Mouse (Mus musculus) frontal cortex, postnatal 36 days (tissue): ENCODE measurements around the gene Sh3gl1.

Experiments used
- DNase-seq, 2 experiments: peaks; one replicate each; pipeline ENCODE4 v3.0.0; 2022; ENCODE audit warnings: low spot score in 2 of 2

Gene Sh3gl1

GRCm38 (mm10) chr17:56021161-56021910, 15.1 kb downstream of the Sh3gl1 start:
- peak; percentile 76 for DNase-seq

GRCm38 (mm10) chr17:56020400-56021084, 15.9 kb downstream of the Sh3gl1 start:
- no peak for DNase-seq

DNA sequence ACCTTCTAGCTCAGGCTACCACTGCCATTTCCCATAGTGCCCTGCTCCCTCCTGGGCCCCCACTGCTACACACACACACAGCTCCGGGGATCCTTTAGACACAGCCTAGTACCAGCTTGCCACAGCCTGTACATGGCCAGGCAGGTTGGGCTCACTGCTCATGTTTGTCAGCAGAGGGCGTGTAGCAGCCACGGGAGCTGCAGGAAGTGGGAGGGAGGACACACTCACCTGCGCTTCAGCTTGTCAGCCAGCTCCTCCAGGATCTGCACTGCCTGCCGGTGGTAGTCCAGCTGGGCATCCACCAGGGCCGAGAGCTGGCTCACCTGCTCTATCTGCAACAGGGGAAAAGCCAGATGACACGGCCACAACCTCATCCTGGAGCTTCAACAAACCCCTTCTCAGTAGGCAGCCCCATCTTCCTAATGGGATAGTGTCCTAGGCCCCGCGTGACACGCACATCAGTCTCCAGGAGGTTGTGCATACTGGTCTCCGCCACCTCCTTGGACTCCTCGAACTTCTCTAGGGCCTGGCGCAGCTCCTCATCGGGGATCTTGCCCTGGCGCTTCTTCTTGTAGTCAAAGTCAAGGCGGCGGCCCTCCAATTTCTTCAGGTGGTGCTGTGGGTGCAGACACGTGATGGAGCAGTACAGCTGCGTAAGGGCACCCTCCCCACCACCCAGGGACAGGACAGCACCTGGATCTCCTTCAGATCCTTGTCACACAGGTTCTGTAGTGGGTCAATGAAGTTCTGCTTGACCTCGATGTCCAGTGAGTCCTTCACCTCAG, 17.9 kb downstream of the Sh3gl1 start:
- peak; percentile 66 to 71 for DNase-seq

- DNase-seq: no peak
Measured at GRCm38 (mm10) chr17:56017848-56018247, 18.6 kb downstream of the Sh3gl1 start.

- no peak for DNase-seq
Measured at GRCm38 (mm10) chr17:56016793-56017785, 19.3 kb downstream of the Sh3gl1 start.

GRCm38 (mm10) chr17:56016382-56016781, 20.1 kb downstream of the Sh3gl1 start:
- no peak for DNase-seq

DNA sequence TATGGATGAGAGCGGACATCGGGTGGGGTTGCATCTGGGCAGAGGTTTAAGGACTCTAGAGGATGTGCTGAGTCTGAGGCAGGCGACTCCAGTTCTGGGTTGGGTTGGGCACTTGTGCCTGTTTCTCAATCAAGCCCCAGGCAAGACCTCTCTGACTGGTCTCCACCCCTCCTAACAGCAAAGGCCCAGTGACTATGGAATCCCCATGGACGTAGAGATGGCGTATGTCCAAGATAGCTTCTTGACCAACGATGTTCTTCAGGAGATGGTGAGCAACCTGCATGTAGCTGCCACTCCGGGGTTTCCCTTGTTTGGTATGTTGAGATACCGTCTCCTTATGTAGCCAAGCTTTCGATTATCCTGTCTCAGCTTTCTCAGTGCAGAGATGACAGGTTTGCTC, 21.1 kb downstream of the Sh3gl1 start:
- DNase-seq: no peak

GRCm38 (mm10) chr17:56011441-56011840, 25.0 kb downstream of the Sh3gl1 start:
- no peak for DNase-seq

- peak; percentile 72 to 79 for DNase-seq
Measured at GRCm38 (mm10) chr17:56010681-56011080, 25.8 kb downstream of the Sh3gl1 start.

- no peak for DNase-seq
Measured at GRCm38 (mm10) chr17:56010255-56010654, 26.2 kb downstream of the Sh3gl1 start.

DNA sequence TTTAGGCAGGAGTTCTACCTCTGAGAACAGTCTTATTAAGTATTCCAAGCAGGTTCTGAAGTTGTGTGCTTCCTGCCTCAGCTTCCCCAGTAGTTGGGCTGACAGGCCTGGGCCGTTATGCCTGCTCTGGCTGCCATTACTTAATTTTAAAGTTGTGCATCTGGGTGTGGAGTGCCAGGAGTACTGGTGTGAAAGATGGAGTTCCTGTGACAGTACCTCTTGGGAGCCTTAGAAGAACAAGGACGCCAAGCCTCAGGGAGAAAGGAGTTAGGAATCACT, 26.5 kb downstream of the Sh3gl1 start:
- DNase-seq: no peak

- peak; percentile 91 for DNase-seq
Measured at GRCm38 (mm10) chr17:56009088-56009961, 27.1 kb downstream of the Sh3gl1 start.

GRCm38 (mm10) chr17:56008356-56009087, 27.9 kb downstream of the Sh3gl1 start:
- DNase-seq: peak; percentile 93 to 95

- no peak for DNase-seq
Measured at GRCm38 (mm10) chr17:56007444-56008355, 28.7 kb downstream of the Sh3gl1 start.

DNA sequence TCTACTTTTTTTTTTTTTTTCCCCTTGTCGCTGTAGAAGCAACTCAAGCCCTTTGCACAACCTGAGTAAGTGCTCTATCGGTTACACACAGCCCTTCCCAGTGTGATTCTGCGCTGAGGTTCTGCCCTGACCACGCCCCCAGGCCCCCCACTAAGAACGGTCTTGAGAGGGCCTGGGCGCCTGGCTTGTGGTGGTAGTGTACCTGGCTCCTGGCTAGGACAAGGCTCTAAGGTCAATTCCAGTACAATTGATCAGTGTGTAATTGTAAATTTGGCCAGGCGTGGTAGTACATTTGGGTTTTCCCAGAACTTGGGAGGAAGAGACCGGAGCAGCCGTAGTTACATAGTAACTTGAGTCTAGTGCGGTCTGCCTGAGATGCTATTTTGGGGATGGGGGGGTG, 29.5 kb downstream of the Sh3gl1 start:
- no peak for DNase-seq

- no peak for DNase-seq
Measured at GRCm38 (mm10) chr17:56005415-56006061, 30.9 kb downstream of the Sh3gl1 start, which contains the start of the genes Stap2 and Mpnd. TSS of gene Stap2 (minus strand) at chr17:56005584. TSS of gene Mpnd (plus strand) at chr17:56005711.

- DNase-seq: no peak
Measured at GRCm38 (mm10) chr17:56003000-56003399, 33.4 kb downstream of the Sh3gl1 start.
